Mouse (Mus musculus) CD8-positive naive resting alpha-beta T cell, adult 2 months (primary cell): ENCODE results near the gene Gm7168.
"Not testable (repeated sequence)": the region's sequence is repeated elsewhere in the genome, so short reads cannot be mapped to it uniquely, and the experiment has no call there.

Experiments
- DNase-seq, 2 experiments: peaks; one replicate each; pipeline ENCODE4 v3.0.0; 2022; ENCODE audit warnings: low read depth in 2 of 2, low spot score in 2 of 2

Gm7168 gene

GRCm38 (mm10) chr17:13948073-13948472, at the start of gene Gm7168:
Gene Gm7168, plus strand, starts transcription at chr17:13948373.
- DNase-seq, result not testable (repeated sequence)

GRCm38 (mm10) chr17:13898838-13899237, 49.3 kb upstream of the Gm7168 start:
- DNase-seq, result no peak

- no peak for DNase-seq
Measured at GRCm38 (mm10) chr17:13899241-13899640, 48.9 kb upstream of the Gm7168 start.

GRCm38 (mm10) chr17:13903793-13904192, 44.4 kb upstream of the Gm7168 start:
- DNase-seq, result no peak

- DNase-seq, result no peak
Measured at GRCm38 (mm10) chr17:13907082-13907481, 41.1 kb upstream of the Gm7168 start.

GRCm38 (mm10) chr17:13907681-13908080, 40.5 kb upstream of the Gm7168 start:
- DNase-seq, result no peak

GRCm38 (mm10) chr17:13913951-13914350, 34.2 kb upstream of the Gm7168 start:
- DNase-seq, result no peak

GRCm38 (mm10) chr17:13914531-13914930, 33.6 kb upstream of the Gm7168 start:
- DNase-seq, result no peak

GRCm38 (mm10) chr17:13920771-13921170, 27.4 kb upstream of the Gm7168 start:
- DNase-seq, result no peak

GRCm38 (mm10) chr17:13923418-13923817, 24.8 kb upstream of the Gm7168 start:
- DNase-seq, result no peak

GRCm38 (mm10) chr17:13924588-13924987, 23.6 kb upstream of the Gm7168 start:
- no peak for DNase-seq

GRCm38 (mm10) chr17:13925931-13926330, 22.2 kb upstream of the Gm7168 start:
- no peak for DNase-seq

GRCm38 (mm10) chr17:13930421-13930820, 17.8 kb upstream of the Gm7168 start:
- DNase-seq, result no peak

GRCm38 (mm10) chr17:13935364-13935763, 12.8 kb upstream of the Gm7168 start:
- DNase-seq, result not testable (repeated sequence)

- DNase-seq, result no peak
Measured at GRCm38 (mm10) chr17:13937787-13938186, 10.4 kb upstream of the Gm7168 start.

GRCm38 (mm10) chr17:13938652-13939051, 9.5 kb upstream of the Gm7168 start:
- DNase-seq, result no peak

- DNase-seq, result not testable (repeated sequence)
Measured at GRCm38 (mm10) chr17:13939231-13939630, 8.9 kb upstream of the Gm7168 start.

- no peak for DNase-seq
Measured at GRCm38 (mm10) chr17:13940487-13940886, 7.7 kb upstream of the Gm7168 start.

- DNase-seq, result not testable (repeated sequence)
Measured at GRCm38 (mm10) chr17:13951570-13951969, 3.4 kb downstream of the Gm7168 start.

GRCm38 (mm10) chr17:13958129-13958528, 10.0 kb downstream of the Gm7168 start:
- not testable (repeated sequence) for DNase-seq

GRCm38 (mm10) chr17:13962245-13962644, 14.1 kb downstream of the Gm7168 start:
- DNase-seq, result not testable (repeated sequence)

- DNase-seq, result not testable (repeated sequence)
Measured at GRCm38 (mm10) chr17:13965048-13965447, 16.9 kb downstream of the Gm7168 start.

- not testable (repeated sequence) for DNase-seq
Measured at GRCm38 (mm10) chr17:13969917-13970316, 21.7 kb downstream of the Gm7168 start.

GRCm38 (mm10) chr17:13970796-13971195, 22.6 kb downstream of the Gm7168 start:
- not testable (repeated sequence) for DNase-seq
